Mouse (Mus musculus) brain, embryonic 14.5 days (tissue): ENCODE data around the gene Gm36210.

Source experiments
- CTCF ChIP-seq: fragments of 200-500 bp; IDR thresholded peaks from 2 replicates; pipeline ENCODE4 v1.5.1; 2012; ENCODE audit warnings: inconsistent platforms, mild to moderate bottlenecking, moderate library complexity, borderline replicate concordance; ENCODE audit not compliant: insufficient read depth, insufficient read length; ENCODE audit errors: extremely low read depth
- POLR2A ChIP-seq: fragments of 200-500 bp; IDR thresholded peaks from 2 replicates; pipeline ENCODE4 v1.6.1; 2012; ENCODE audit warnings: mild to moderate bottlenecking, inconsistent platforms, borderline replicate concordance; ENCODE audit not compliant: poor library complexity, insufficient read depth, insufficient read length, severe bottlenecking; ENCODE audit errors: extremely low read depth

- TF ChIP-seq CTCF (no peak), POLR2A (no peak)
Observed at GRCm38 (mm10) chr7:4942673-4943072, 36.4 kb upstream of the Gm36210 start.
